Mouse (Mus musculus) heart, adult 2 months (tissue): ENCODE data around the gene Gm960.

Experiments
- EP300 ChIP-seq: fragments of 200-500 bp; IDR thresholded peaks from 2 replicates; pipeline ENCODE4 v1.6.1; 2011; ENCODE audit warnings: low read depth, low read length, control low read depth; ENCODE audit not compliant: insufficient read depth
- POLR2A ChIP-seq: fragments of 200-500 bp; IDR thresholded peaks from 2 replicates; pipeline ENCODE4 v1.6.1; 2011; ENCODE audit warnings: mild to moderate bottlenecking, low read depth, low read length, control low read depth; ENCODE audit not compliant: insufficient read depth

GRCm38 (mm10) chr19:4607406-4607805 lies 91.1 kb downstream of the Gm960 start:
- TF ChIP-seq EP300 (no peak), POLR2A (no peak)
